Mouse (Mus musculus) left cerebral cortex, postnatal 36 days (tissue): ENCODE results near the gene Rapgefl1. TPM values are rescaled to one million over a fixed set of nuclear protein-coding genes. Genes with fewer than 3 reads are reported as not detected.
"Not testable (repeated sequence)": the region's sequence is repeated elsewhere in the genome, so short reads cannot be mapped to it uniquely, and the experiment has no call there.

Experiments used
- DNase-seq, 2 experiments: peaks; one replicate each; pipeline ENCODE4 v3.0.0; 2021 to 2022; ENCODE audit warnings: low spot score in 2 of 2, mixed read lengths in 1 of 2
- intact Hi-C: fragments of 180-260 bp; cut with DNase I; formaldehyde crosslinking; loops from one replicate; pipeline ENCODE4 v1.15.1; 2025
- total RNA-seq, 2 experiments: library from RNA; stranded (reverse); gene quantifications; 2 replicates each; pipeline ENCODE4 v1.2.3; 2021

The Rapgefl1 gene
- total RNA-seq, 2 experiments from 2014 or later = 139 to 161 TPM

GRCm38 (mm10) chr11:98809457-98810290 is 26.9 kb upstream of the Rapgefl1 start:
- DNase-seq = peak; percentile 99
- intact Hi-C loops = loop anchor here (2.0 kb wide), 1 partner anchor 15 kb away; the partner anchor contains the start of gene Msl1

- intact Hi-C loops = no loop called here
Observed at GRCm38 (mm10) chr11:98810686-98811085, 25.9 kb upstream of the Rapgefl1 start.

GRCm38 (mm10) chr11:98816706-98817239 is 19.8 kb upstream of the Rapgefl1 start:
- intact Hi-C loops = no loop called here
- DNase-seq = no peak

More at GRCm38 (mm10) chr11:98810686-98811085, 25.9 kb upstream of the Rapgefl1 start:
- no peak for DNase-seq

GRCm38 (mm10) chr11:98820968-98821367 is 15.6 kb upstream of the Rapgefl1 start:
- DNase-seq = no peak
- intact Hi-C loops = no loop called here

GRCm38 (mm10) chr11:98826071-98826470 is 10.5 kb upstream of the Rapgefl1 start:
- intact Hi-C loops = loop anchor here (5.0 kb wide), 1 partner anchor 129 kb away; no protein-coding TSS in a partner anchor
- DNase-seq = not testable (repeated sequence)

GRCm38 (mm10) chr11:98827877-98828276 is 8.7 kb upstream of the Rapgefl1 start:
- DNase-seq = no peak
- intact Hi-C loops = loop anchor here (2.0 to 5.0 kb wide), 2 partner anchors 39 to 131 kb away; no protein-coding TSS in a partner anchor

GRCm38 (mm10) chr11:98829091-98829775 is 7.4 kb upstream of the Rapgefl1 start:
- DNase-seq = no peak
- intact Hi-C loops = loop anchor here (2.0 to 5.0 kb wide), 2 partner anchors 40 to 132 kb away; no protein-coding TSS in a partner anchor

GRCm38 (mm10) chr11:98829875-98830274 is 6.7 kb upstream of the Rapgefl1 start:
- intact Hi-C loops = loop anchor here (2.0 to 5.0 kb wide), 2 partner anchors 41 to 133 kb away; no protein-coding TSS in a partner anchor
- no peak for DNase-seq

- no peak for DNase-seq
Observed at GRCm38 (mm10) chr11:98835296-98835695, 1.3 kb upstream of the Rapgefl1 start.

GRCm38 (mm10) chr11:98835725-98836124 is 860 bp upstream of the Rapgefl1 start:
- intact Hi-C loops = no loop called here
- peak in 1 of 2 experiments; percentile 33 for DNase-seq

More at GRCm38 (mm10) chr11:98835296-98835695, 1.3 kb upstream of the Rapgefl1 start:
- intact Hi-C loops = no loop called here

GRCm38 (mm10) chr11:98836128-98836527 is 457 bp upstream of the Rapgefl1 start:
- no peak for DNase-seq
- intact Hi-C loops = no loop called here

- intact Hi-C loops = no loop called here
- DNase-seq = peak; percentile 38 to 44
Observed at GRCm38 (mm10) chr11:98837231-98837704, 683 bp downstream of the Rapgefl1 start.

GRCm38 (mm10) chr11:98837917-98838316 is 1.3 kb downstream of the Rapgefl1 start:
- intact Hi-C loops = no loop called here

GRCm38 (mm10) chr11:98838512-98838911 is 1.9 kb downstream of the Rapgefl1 start:
- peak; percentile 68 to 76 for DNase-seq
- intact Hi-C loops = no loop called here

More at GRCm38 (mm10) chr11:98837917-98838316, 1.3 kb downstream of the Rapgefl1 start:
- DNase-seq = peak in 1 of 2 experiments; percentile 44

GRCm38 (mm10) chr11:98839402-98839801 is 2.8 kb downstream of the Rapgefl1 start:
- intact Hi-C loops = no loop called here
- no peak for DNase-seq

GRCm38 (mm10) chr11:98839897-98840296 is 3.3 kb downstream of the Rapgefl1 start:
- intact Hi-C loops = no loop called here
- no peak for DNase-seq

- intact Hi-C loops = no loop called here
- no peak for DNase-seq
Observed at GRCm38 (mm10) chr11:98846016-98846415, 9.4 kb downstream of the Rapgefl1 start.

- no peak for DNase-seq
- intact Hi-C loops = no loop called here
Observed at GRCm38 (mm10) chr11:98846865-98847604, 10.4 kb downstream of the Rapgefl1 start.
